Mouse (Mus musculus) small intestine, adult 2 months (tissue): ENCODE data around the gene Rd3l. TPM values are rescaled to one million over a fixed set of nuclear protein-coding genes. Genes with fewer than 3 reads are reported as not detected.

Source experiments
- H3K27ac ChIP-seq: fragments of 200-500 bp; 2 replicates; pipeline ENCODE4 v1.5.1; 2012; ENCODE audit warnings: low read depth, low read length, control low read depth, inconsistent platforms; ENCODE audit not compliant: insufficient read depth
- H3K27me3 ChIP-seq: fragments of 200-500 bp; 2 replicates; pipeline ENCODE4 v1.6.1; 2012; ENCODE audit warnings: mild to moderate bottlenecking, moderate library complexity, low read length, inconsistent platforms; ENCODE audit not compliant: control insufficient read depth, insufficient read depth
- H3K36me3 ChIP-seq: fragments of 200-500 bp; 2 replicates; pipeline ENCODE4 v1.6.1; 2012; ENCODE audit warnings: mild to moderate bottlenecking, low read length, control low read depth, inconsistent platforms; ENCODE audit not compliant: control insufficient read depth, insufficient read depth
- H3K4me1 ChIP-seq: fragments of 200-500 bp; 2 replicates; pipeline ENCODE4 v1.6.1; 2012; ENCODE audit warnings: low read length, inconsistent platforms, mixed read lengths; ENCODE audit not compliant: control insufficient read depth, insufficient read depth, insufficient read length
- H3K4me3 ChIP-seq: fragments of 200-500 bp; 2 replicates; pipeline ENCODE4 v1.5.1; 2012; ENCODE audit warnings: low read depth, mild to moderate bottlenecking, control low read depth, inconsistent platforms, low read length, moderate library complexity
- CTCF ChIP-seq: fragments of 200-500 bp; IDR thresholded peaks from 2 replicates; pipeline ENCODE4 v1.5.1; 2012; ENCODE audit warnings: low read depth, mild to moderate bottlenecking, control low read depth, inconsistent platforms, low read length, moderate library complexity, mixed read lengths; ENCODE audit not compliant: insufficient replicate concordance, insufficient read length; ENCODE audit errors: extremely low read depth
- POLR2A ChIP-seq: fragments of 200-500 bp; IDR thresholded peaks from 2 replicates; pipeline ENCODE4 v1.6.1; 2012; ENCODE audit warnings: low read depth, mild to moderate bottlenecking, control low read depth, inconsistent platforms, low read length, moderate library complexity
- WGBS: fragments of 180-500 bp; shearing (Covaris S2); methylation state at CpG from one replicate; pipeline ENCODE4 v1.1.7; 2018; 5-methylcytosine and 5-hydroxymethylcytosine counted together
- polyA plus RNA-seq: library from polyadenylated mRNA; depleted of rRNA; stranded (reverse); fragments of >200 nt; gene quantifications from 2 replicates; pipeline ENCODE4 v1.2.3, GENCODE M21; 2012; rRNA removed

Gene Rd3l
- not detected in 2 replicates for polyA plus RNA-seq

DNA sequence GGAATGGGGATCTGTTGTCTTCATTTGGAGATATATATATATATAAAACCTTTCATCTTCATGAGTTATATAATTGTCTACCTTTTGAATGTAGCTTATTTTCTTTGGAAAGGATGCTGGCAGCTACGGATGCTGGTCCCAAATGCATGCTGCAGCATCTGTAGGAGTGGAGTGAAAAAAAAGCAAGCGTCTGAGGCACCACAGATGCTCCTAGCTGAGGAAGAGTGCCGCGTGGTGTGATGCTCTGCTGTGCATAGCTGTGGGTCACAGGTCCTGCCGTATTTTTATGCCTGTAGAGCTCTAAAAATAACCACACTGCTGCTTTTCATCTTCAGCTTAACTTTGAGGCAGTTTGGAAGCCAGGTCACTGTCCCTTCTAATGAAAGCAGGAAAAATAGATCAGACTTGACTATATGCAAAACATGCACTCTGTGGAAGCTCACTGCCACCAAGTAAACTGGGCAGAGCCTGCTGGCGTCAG, at the start of gene Rd3l:
TSS of gene Rd3l (minus strand) at position 431 of the 481 bp plus-strand sequence.
- Histone ChIP-seq H3K27ac (no peak within 1 kb of the TSS), H3K27me3 (no peaks in the 10 kb centered on the region), H3K4me1 (no peaks in the 10 kb centered on the region), H3K36me3 (no peaks in the 10 kb centered on the region), H3K4me3 (no peak within 1 kb of the TSS)
- WGBS: 68% methylated on average over 6 of the region's 6 CpGs
- TF ChIP-seq POLR2A: no peak
- no peak for TF ChIP-seq CTCF

GRCm38 (mm10) chr12:112027408-112027807, 46.3 kb upstream of the Rd3l start:
- Histone ChIP-seq H3K4me3 (no peak overlapping the region), H3K27me3 (no peaks in the 10 kb centered on the region), H3K27ac (no peak overlapping the region), H3K36me3 (no peaks in the 10 kb centered on the region), H3K4me1 (no peaks in the 10 kb centered on the region)
- TF ChIP-seq CTCF (no peak), POLR2A (no peak)
- WGBS: 77% methylated on average over 4 of the region's 4 CpGs

GRCm38 (mm10) chr12:112025907-112026645, 45.0 kb upstream of the Rd3l start:
- Histone ChIP-seq H3K4me1 (no peaks in the 10 kb centered on the region), H3K4me3 (no peak overlapping the region), H3K36me3 (no peaks in the 10 kb centered on the region), H3K27ac (no peak overlapping the region), H3K27me3 (no peaks in the 10 kb centered on the region)
- TF ChIP-seq POLR2A (no peak), CTCF (no peak)
- 67% methylated on average over 14 of the region's 14 CpGs for WGBS

GRCm38 (mm10) chr12:112025457-112025856, 44.3 kb upstream of the Rd3l start:
- Histone ChIP-seq H3K4me3 (no peak overlapping the region), H3K27ac (no peak overlapping the region), H3K36me3 (no peaks in the 10 kb centered on the region), H3K27me3 (no peaks in the 10 kb centered on the region), H3K4me1 (no peaks in the 10 kb centered on the region)
- TF ChIP-seq CTCF: no peak
- TF ChIP-seq POLR2A: no peak
- WGBS: 84% methylated on average over 13 of the region's 13 CpGs

DNA sequence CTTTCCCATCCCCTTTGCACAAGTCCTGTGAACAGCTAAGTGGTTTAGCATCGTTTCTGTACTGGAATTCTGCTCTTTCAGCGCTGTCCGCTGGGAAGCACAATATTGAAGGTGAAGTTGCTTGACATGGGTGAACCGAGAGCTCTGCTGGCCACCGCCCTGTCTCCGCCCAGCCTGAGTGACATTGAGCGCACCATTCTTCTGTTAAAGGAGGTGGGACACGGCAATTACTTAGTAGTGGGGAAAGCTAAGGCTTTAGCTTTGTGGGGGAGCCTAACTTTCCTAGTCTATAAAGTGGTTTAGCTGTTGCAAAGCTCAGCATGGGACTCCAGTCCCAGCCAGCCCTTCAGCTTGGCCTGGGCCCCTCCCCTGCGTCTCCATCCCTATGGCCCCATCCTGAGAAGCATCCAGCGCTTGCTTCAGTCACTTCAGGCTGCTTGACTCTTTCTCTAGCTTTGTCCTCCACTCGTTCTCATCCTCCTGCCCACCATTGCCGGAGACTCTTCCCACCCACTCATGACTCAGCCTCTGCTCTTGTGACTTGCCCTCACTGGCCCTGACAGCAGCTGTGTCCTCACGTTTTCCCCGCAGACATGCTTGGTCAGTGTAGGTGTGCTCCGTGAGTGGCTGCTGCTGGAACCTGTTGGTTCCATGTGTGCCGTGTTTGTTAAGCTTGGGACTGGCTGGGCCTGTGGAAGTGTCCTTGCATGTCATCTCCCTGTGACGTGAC, 43.6 kb upstream of the Rd3l start:
- Histone ChIP-seq H3K4me1 (no peaks in the 10 kb centered on the region), H3K4me3 (no peak overlapping the region), H3K27ac (no peak overlapping the region), H3K36me3 (no peaks in the 10 kb centered on the region), H3K27me3 (no peaks in the 10 kb centered on the region)
- TF ChIP-seq CTCF (no peak), POLR2A (no peak)
- 80% methylated on average over 17 of the region's 17 CpGs for WGBS

DNA sequence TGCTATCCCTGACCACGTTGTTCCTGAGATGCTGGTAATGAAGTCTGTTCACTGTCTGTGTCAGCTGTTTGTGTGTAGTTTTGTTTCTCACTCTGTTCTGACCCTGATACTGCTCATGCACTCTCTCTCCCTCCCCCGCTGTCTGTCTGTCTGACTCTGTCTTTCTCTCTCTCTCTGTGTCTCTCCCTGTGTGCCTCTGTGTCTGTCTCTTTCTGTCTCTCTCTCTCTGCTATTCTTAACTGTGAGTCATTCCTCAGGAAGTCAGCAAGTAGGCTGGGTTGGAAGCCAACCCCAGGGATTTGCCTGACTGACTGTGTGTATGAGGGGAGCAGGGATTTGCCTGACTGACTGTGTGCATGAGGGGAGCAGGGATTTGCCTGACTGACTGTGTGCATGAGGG, 42.2 kb upstream of the Rd3l start:
- H3K4me1 ChIP-seq: no peaks in the 10 kb centered on the region
- no peak for TF ChIP-seq CTCF
- no peak for TF ChIP-seq POLR2A
- H3K27ac ChIP-seq: no peak overlapping the region
- no peak overlapping the region for H3K4me3 ChIP-seq
- H3K36me3 ChIP-seq: no peaks in the 10 kb centered on the region
- 84% methylated on average over 2 of the region's 2 CpGs for WGBS
- no peaks in the 10 kb centered on the region for H3K27me3 ChIP-seq

- Histone ChIP-seq H3K36me3 (no peaks in the 10 kb centered on the region), H3K27ac (no peak overlapping the region), H3K27me3 (no peaks in the 10 kb centered on the region), H3K4me1 (no peaks in the 10 kb centered on the region), H3K4me3 (no peak overlapping the region)
- TF ChIP-seq POLR2A (no peak), CTCF (no peak)
- 80% methylated on average over 4 of the region's 4 CpGs for WGBS
Measured at GRCm38 (mm10) chr12:112016346-112016745, 35.2 kb upstream of the Rd3l start.
